Mouse (Mus musculus): ENCODE measurements at regions not wholly inside any gene's neighbourhood (a gene's known extent, or its start where the extent isn't known, plus 50 kb on each side); places are given as distances from the start of the nearest gene placed in this dataset.

- no peak for TF ChIP-seq CTCF (IDR thresholded peaks at IDR 0.05; ENCODE audit: low read depth, low read length)
- TF ChIP-seq POLR2A (IDR thresholded peaks at IDR 0.05; ENCODE audit: extremely low read depth, insufficient read depth, low read length) = no peak
Measured at GRCm38 (mm10) chr13:102174431-102174830, 406.4 kb upstream of the Pik3r1 start.

Data from liver, adult 2 months (tissue).